Mouse (Mus musculus) spleen, embryonic (tissue): ENCODE results near the gene Mrps6.

Source experiments
- CTCF ChIA-PET: fragments of 350-600 bp; sonication (Branson Sonifier 250); formaldehyde crosslinking; loops from one replicate; lab custom pipeline; 2022; lab: Charles Lee

The Mrps6 gene

DNA sequence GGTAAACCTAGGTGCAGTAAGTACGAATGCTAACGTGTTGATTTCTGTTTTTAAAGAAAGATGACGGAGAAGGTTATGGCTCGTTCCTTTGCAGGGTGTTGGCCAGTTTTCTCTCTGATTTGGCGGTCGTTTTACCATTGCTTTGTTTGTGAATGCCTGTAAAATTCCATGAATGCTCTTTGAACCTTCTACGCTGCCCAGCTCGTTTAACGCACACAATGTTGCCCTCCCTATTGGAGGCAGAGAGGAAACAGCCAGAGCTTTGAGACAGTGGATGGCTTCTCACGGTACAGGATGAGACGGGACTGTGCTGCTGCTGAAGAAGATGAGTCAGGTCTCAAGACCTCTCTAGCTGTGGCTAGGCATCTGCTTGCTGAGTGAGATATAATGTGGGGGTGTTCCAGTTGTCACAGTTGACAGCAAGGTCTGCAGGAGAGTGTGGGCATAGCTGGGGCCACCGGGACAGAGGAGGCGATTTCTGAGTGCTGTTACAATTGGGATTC, 61.0 kb downstream of the Mrps6 start:
- CTCF ChIA-PET: no interaction called here

DNA sequence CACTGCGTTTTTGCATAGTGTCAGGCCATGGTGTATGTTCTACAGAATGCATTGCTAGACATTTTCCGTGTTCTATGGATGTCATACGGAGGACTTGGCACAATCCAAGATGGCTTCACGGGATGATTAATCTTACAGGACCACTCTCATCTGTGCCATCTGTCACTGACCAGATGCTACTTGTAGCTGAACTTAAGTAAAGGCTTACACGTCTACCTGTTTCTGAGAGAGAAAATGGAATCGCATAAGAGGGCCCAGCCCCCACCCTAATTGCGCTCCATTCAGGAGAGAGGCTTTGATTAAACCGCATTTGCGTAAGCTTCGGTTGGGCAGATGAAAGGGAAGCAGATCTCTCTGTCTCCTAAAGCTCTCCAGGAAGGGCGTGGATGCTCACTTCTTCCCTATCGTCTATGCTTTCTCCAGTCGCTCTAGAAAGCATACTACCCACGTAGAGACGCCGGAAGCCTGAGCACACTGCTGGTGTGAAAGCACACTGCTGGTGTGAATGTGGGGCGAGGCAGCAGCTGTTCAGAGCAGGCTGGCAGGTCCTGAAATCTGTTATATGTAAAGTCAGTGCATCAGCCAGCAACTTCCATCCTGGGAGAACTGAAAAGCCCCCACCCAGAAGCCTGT, 62.9 kb downstream of the Mrps6 start:
- CTCF ChIA-PET: no interaction called here

DNA sequence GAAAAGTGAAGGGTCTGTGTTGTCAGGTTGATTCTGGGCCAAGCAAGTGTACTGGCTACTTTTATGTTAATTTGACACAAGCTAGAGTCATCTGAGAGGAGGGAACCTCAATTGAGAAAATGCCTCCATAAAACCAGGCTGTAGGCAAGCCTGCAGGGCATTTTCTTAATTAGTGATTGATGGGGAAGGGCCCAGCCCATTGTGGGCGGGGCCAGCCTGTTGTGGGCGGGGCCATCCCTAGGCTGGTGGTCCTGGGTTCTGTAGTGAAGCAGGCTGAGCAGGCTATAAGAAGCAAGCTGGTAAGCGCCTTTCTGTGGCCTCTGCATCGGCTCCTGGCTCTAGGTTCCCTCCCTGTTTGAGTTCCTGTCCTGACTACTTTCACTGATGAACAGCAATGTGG, 69.2 kb downstream of the Mrps6 start:
- CTCF ChIA-PET: no interaction called here

DNA sequence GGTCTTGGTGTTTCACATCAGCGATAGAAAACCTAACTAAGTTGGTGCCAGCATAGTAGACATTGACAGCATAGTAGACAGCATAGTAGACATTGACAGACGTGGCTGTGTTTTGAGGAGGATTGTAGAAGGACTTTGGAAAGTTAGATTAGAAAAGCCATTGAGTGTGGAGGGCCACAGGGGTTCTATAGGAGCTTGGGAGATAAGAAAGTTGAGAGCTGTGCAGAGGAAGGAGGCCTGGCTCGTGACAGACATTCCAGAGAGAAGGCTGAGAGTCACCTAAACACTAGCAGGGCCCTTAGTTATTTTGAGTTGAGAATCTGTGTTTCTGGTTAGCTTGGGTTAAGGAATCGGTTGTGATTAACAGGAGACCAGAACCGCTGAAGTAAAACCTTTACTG, 69.6 kb downstream of the Mrps6 start:
- CTCF ChIA-PET: no interaction called here

DNA sequence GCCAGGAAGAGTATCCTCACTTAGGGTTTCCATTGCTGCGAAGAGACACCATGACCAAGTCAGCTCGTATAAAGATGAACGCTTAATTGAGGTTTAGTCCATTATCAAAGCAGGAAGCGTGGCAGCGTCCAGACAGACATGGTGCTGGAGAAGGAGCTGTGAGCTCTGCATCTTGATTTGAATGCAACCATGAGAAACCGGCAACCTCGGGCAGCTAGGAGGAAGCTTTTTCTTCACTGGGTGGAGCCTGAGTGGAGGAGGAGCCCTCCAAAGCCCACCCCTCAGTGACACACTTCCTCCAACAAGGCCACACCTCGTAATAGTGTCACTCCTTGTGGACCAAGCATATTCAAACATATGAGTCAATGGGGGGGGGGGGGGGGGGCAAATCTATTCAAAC, 71.8 kb downstream of the Mrps6 start:
- CTCF ChIA-PET: no interaction called here

DNA sequence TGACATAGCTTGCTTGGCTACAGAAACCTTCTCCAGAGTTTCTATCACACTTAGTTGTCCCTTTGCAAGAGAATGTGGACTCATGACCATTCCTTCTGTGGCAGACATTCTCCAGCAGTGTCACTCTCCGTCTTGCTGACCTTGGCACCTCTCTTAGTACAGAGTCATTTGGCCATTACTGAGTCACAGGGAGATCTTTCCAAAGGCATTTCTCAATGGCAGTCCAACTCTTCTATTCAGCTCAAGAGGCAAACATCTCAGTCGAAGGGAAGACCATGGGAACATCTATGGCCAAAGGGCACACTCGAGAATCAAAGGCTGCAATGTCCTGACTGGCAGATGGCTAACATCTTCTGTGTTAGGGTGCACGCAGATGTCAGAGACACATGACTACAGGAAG, 74.4 kb downstream of the Mrps6 start:
- CTCF ChIA-PET: no interaction called here

DNA sequence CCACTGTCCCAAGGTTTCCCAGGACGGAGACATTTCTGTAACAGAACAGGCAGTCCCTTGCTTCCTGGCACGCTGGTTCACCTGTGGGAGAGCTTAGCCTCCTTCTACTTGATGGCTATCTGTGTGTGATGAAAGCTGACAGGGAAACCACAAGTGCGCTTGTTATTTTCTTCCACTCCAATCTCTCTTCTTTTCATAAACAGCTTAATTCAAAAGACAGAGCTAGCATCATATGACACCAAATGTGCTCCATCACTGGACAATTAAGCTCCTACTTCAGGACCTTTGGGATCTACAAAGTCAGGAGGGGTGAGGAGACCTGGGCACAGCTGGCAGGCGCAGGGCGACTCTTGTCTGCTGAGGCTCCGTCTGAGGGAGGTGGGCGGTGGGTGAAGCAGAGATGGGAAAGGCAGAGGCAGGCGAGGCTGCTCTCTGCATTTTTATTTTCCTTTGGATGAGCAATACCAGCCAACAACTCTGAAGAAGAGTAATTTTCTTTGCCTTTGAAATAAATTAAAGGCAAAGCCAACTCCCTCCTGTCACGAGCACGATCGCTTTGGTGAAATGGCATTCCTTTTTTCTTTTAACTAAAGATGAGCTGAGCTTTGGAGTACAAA, 76.2 kb downstream of the Mrps6 start:
- CTCF ChIA-PET: no interaction called here

DNA sequence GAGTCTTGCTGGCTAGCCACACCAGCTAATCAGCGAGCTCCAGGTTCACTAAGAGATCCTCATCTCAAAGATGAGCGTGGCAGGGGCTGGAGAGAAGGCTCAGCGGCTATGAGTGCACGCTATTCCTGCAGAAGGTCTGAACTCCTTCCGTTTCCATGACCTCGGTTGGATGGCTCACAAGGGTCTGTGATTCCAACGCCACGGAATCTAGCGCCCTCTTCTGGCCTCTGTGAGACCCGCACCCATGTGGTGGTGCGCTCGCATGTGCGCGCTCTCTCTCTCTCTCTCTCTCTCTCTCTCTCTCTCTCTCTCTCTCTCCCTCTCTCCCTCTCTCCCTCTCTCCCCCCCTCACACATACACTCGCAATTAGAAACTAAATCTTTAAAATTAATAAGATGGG, 78.2 kb downstream of the Mrps6 start:
- CTCF ChIA-PET: no interaction called here

DNA sequence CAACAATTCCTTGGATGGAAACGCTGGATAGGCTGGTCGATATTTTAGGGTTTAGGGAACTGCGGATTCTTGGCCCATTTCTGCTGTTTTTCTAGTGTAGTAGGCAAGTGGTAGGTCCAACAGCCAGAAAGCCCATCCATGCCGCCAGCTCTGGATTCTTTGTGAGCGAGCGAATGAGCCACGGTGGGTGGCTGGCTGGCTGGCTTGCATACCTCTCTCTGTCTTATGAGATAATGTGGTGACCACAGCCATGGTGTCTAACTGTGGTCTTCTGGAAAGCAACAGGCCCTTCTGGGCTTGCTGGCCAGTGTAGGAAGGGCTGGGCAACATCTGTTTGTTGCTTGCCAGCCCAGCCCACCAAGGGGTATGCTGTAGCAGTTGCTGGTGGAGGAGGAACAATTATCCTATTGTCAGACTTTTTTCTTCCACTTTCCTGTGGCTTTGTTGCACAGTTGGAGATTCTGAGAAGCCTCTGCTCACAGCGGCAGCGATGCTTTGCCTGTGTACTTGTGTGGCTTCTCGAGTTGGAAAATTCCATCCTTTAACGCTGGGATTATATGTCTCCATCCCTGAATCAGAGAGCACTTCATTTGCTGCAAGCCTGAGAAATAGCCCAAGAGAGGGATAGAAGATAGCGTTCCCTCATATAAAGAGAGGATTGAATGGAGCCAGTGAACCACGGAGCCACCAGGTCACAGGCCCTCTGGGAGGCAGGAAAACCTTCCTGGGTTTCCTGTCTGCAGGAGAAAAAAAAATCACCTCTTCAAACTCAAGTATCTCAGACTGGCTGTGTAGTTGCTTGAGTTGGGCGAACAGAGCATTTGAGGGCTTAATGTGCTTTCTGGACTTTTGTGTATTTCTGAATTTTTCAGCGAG, 81.6 kb downstream of the Mrps6 start:
- CTCF ChIA-PET: no interaction called here

DNA sequence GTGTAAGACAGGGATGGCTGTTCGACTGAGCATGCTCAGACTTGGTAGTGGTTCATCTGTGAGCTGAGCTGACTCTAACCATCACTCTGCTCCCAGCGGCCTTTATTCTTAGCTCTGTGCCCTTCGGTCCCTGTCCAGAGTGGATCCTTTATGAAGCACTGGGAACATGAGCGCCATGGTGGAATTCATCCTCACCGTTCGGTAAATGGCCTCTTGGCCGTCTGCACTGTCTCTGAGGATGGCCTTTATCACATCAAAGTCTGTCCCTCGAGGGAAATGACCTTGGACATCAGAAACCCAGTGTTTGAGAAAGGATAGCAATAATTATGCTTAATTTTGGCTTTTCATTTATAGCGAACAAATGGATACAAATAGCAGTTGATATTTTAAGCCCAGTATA, 82.3 kb downstream of the Mrps6 start:
- CTCF ChIA-PET: no interaction called here

DNA sequence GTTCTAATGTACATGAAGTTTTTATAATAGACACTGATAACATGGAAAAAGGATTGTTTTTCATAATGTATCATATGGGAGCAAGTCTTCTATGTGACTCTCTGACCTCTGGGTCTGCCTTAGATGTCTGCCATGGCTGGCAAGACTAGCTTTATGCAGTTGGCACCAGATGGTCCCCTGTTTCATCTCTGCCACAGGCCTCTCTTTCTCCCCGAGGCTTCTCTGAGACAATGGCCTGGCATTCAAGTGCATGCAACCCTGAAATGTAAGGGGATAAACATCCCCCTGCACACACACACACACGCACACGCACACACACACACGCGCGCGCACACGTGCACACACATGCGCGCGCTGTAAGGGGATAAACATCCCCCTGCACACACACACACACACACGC, 83.0 kb downstream of the Mrps6 start:
- CTCF ChIA-PET: no interaction called here

DNA sequence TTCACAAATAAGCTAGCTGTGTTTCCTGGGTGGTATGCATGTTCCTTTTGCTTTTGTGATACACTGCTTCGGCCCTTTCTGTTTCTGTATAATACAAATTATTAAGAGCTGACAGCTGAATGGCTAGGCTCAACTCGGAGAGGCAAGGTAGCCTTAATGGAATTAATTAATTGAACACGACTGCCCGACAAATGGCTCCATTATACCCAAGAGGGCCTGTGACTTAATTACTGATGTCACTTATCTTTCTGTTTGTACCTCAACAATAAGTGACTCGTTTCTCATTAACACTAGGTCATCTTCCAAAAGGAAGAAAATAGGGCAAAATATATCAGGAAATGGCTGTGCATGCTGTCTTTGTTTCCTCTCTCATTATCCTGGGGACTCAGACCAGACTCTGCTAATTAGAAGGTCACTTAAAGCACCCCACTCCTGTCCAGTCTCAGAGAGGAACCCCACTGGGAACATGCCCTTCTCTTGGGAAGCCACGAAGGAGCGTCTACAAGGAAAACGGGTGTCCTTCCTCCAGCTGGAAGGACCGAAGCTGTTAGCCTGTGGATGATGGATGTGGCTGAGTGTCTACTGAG, 84.4 kb downstream of the Mrps6 start:
- CTCF ChIA-PET: interaction anchor here (0.6 kb wide), 1 partner anchor 1726 kb away, joined by 27 read pairs; no protein-coding TSS in a partner anchor

DNA sequence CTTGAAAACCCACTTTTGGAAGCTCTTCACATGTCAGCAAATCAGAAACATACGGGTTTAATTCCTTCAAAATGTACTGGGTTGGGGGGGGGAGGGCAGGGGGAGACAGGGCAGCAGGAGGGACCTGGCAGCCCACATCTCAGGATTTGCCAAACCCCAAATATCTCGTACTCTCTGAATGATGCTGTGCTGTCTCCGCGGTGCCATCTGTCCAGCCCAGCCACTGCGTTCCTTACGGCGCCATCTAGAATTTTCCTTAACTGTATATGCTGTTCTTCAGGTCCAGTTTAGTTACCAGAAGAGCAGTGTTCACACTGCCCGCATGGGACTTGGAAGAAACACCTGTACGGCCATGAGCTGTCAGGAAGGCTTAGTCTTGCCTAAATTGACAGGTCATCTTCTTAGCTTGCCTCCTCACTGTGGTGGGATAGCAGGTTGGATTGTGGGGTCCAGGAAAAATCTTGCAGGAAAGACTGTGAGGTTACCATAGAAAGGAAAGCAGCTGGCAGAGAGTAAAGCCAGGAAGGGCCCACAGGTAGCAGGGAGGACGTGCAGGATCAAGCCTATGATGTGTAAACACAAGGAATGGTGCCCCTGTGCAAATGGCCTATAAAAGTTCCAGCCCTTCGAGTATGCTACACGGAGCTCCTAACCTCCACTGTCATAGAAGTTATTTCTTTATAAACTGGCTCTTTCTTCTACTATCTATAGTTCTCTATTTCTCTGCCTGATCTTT, 89.7 kb downstream of the Mrps6 start:
- CTCF ChIA-PET: interaction anchor here (1.2 kb wide), 1 partner anchor 211 kb away, joined by 3 read pairs; no protein-coding TSS in a partner anchor

DNA sequence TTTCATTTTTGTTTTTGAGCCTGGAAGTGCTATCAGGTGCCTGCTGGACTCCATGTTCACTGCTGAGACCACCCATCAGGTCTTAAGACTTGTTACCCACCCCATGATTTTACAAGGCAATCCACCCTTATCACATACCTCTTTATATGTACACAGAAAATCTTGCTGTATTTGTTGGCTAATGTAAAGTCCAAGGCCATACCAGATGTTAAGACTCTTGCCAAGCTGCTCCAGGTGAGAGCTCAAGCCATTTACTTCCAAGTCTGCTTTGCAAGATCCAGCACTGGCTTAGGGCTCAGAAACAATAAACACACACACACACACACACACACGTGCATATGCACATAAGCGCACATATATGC, 90.3 kb downstream of the Mrps6 start:
- CTCF ChIA-PET: interaction anchor here (1.2 kb wide), 1 partner anchor 212 kb away, joined by 3 read pairs; no protein-coding TSS in a partner anchor

DNA sequence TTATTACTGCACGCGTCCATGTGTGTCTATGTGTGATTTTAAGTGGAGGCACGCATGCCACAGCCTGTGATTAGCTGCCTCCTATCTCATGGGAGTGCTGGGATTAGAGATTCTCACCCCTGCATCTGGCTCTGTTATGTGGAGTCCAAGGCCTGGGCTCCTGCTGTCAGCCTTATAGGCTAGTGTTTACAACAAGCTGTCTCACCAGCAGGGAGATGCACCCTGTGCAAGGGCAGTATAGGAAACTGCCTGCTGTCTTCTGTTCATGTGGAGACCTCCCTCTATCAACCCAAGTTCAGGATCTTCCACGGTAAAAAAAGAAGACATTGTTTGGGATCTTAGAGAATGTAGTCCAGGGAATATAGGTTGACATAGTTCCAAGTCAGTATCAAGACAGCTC, 92.9 kb downstream of the Mrps6 start:
- CTCF ChIA-PET: no interaction called here

DNA sequence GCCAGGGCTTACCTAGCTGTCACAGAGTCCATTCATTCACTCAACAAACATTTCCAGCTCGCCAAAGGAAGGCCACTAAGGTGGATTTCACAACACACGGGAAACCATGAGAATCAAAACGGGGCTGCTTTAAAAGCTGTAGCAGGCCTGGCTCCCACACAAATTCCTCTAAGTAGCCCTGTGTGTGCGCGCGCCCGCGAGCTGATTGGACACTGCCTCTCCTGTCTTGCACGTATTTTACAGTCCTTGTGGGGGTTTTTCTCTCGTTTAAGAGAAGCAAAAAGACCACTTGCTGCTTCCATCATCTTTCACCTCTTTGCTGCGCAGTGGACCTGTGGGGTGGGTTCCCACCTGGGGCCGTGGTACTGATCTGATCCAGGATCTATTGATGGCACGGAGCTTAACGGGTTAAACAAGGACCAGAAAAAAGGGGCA, 100.0 kb downstream of the Mrps6 start:
- CTCF ChIA-PET: no interaction called here

DNA sequence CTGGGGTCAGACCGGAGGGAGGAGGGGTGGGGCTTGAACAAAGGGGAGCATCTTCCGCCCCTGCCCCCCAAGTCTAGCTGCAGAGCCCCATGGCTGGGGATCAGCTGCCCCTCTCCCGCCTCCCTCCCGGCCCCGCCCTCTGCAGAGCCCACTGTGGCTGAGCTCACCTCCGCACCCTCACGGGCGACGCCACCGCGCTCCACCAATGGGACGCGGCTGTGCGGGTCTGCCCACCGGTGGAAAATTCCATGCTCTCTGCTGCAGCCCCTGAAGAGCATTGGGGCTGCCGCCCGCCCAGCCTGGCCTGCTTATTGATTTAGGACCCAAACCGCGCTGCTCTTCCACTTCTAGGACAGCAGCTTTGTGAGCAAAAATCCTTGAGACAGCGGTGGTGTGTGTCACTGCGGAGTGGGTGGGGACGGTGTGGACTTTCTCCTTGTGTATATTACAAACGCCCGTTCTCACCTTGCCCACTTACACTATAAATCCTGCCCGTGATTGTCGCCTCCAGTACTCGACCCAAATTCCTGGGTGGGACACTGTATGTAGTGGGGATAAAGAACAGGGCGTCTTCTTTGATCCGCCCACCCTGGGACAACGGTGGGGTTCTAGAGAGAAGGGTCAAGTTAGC, 100.5 kb downstream of the Mrps6 start:
- CTCF ChIA-PET: no interaction called here

DNA sequence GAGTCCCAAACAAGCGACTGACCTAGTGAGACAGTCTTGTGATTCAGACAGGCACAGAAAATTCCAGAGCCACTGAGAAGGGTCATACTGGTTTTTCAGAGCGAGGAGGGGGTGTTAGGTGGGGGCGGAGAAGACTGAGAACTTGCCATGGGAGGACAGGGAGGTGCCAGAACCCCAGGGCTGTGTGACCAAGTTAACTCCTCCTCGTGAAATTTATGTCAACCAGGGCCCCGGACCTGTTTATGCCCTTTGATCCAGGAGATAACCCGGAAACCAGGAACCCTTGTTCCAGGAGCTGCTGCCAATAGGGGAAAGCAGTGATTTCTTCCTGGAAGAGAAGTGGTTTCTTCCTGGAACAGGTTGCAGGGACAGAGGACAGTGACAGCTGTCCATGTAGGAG, 101.0 kb downstream of the Mrps6 start:
- CTCF ChIA-PET: no interaction called here
